Comparison of ENCODE assay signal across 8 mouse cellular contexts in genomic region chr8:112010997-112011815, GRCm38 (mm10). TPM values are rescaled to one million over a fixed set of nuclear protein-coding genes. Genes with fewer than 3 reads are reported as not detected.
DNase-seq lines count a peak whose midpoint lies in the region; ATAC-seq lines count a peak whose summit lies in the region.

Gene Kars (minus strand): TSS chr8:112011323.
Gene Terf2ip (plus strand): TSS chr8:112011398.

- H3K36me3 ChIP-seq in heart, embryonic 13.5 days: peaks cover 31% of the 10 kb centered on the region
- peaks cover 36% of the 10 kb centered on the region for H3K36me3 ChIP-seq in liver, embryonic 12.5 days
- H3K36me3 ChIP-seq in stomach, embryonic 15.5 days: peaks cover 5% of the 10 kb centered on the region; the same call in 1 of the 2 replicates

- H3K9ac ChIP-seq in heart, embryonic 13.5 days: peak within 1 kb of the TSS; percentile 89
- peak within 1 kb of the TSS; percentile 91 for H3K9ac ChIP-seq in liver, embryonic 12.5 days
- peak within 1 kb of the TSS; percentile 74 for H3K9ac ChIP-seq in stomach, embryonic 15.5 days

- H3K27ac ChIP-seq in brown adipose tissue, adult 24 weeks (replicated peaks; ENCODE audit: low read depth, low read length): peak within 1 kb of the TSS; percentile 66
- H3K27ac ChIP-seq in heart, embryonic 13.5 days (replicated peaks): peak within 1 kb of the TSS; percentile 84
- H3K27ac ChIP-seq in liver, embryonic 12.5 days: peak within 1 kb of the TSS; percentile 90
- H3K27ac ChIP-seq in stomach, embryonic 15.5 days: peak within 1 kb of the TSS; percentile 85

- peak; percentile 96 for DNase-seq in CD4-positive, CD25-positive, alpha-beta regulatory T cell, adult 2 months (ENCODE audit: low read depth, low spot score)
- peak; percentile 28 for DNase-seq in fat pad, adult 2 months (ENCODE audit: extremely low read depth, low read depth, low spot score)
- DNase-seq in kidney, postnatal 10 days: peak; percentile 96
- peak; percentile 88 to 90 for DNase-seq in natural killer cell, adult 2 months (ENCODE audit: low spot score in 2 of 2)

- under 1% methylated on average over 61 of the region's 61 CpGs for WGBS in heart, embryonic 13.5 days
- under 1% methylated on average over 61 of the region's 61 CpGs for WGBS in liver, embryonic 12.5 days (ENCODE audit: insufficient replicate concordance)
- under 1% methylated on average over 61 of the region's 61 CpGs for WGBS in stomach, embryonic 15.5 days

- H3K4me3 ChIP-seq in brown adipose tissue, adult 24 weeks (ENCODE audit: insufficient read depth, low read depth, low read length): peak within 1 kb of the TSS; percentile 91
- H3K4me3 ChIP-seq in heart, embryonic 13.5 days: peak within 1 kb of the TSS; percentile 84
- peak within 1 kb of the TSS; percentile 89 for H3K4me3 ChIP-seq in liver, embryonic 12.5 days
- peak within 1 kb of the TSS; percentile 84 for H3K4me3 ChIP-seq in stomach, embryonic 15.5 days (replicated peaks)

- peak; percentile 88 for ATAC-seq in heart, embryonic 13.5 days (ENCODE audit: extremely low read depth, insufficient number of reproducible peaks, low FRiP score, low TSS enrichment)
- ATAC-seq in liver, embryonic 12.5 days: peak; percentile 90
- peak; percentile 90 for ATAC-seq in stomach, embryonic 15.5 days (ENCODE audit: insufficient read depth, low FRiP score, low read depth)

- H3K9me3 ChIP-seq in heart, embryonic 13.5 days: no peaks in the 10 kb centered on the region
- H3K9me3 ChIP-seq in liver, embryonic 12.5 days (replicated peaks): no peaks in the 10 kb centered on the region
- H3K9me3 ChIP-seq in stomach, embryonic 15.5 days: no peaks in the 10 kb centered on the region

- no peaks in the 10 kb centered on the region for H3K27me3 ChIP-seq in heart, embryonic 13.5 days (replicated peaks)
- no peaks in the 10 kb centered on the region for H3K27me3 ChIP-seq in liver, embryonic 12.5 days (replicated peaks)
- H3K27me3 ChIP-seq in stomach, embryonic 15.5 days (replicated peaks): no peaks in the 10 kb centered on the region

- peak within 1 kb of the TSS; percentile 77 for H3K4me2 ChIP-seq in heart, embryonic 13.5 days
- H3K4me2 ChIP-seq in liver, embryonic 12.5 days: peak within 1 kb of the TSS; percentile 96
- H3K4me2 ChIP-seq in stomach, embryonic 15.5 days: peak within 1 kb of the TSS; percentile 85

- H3K4me1 ChIP-seq in brown adipose tissue, adult 24 weeks (ENCODE audit: control insufficient read depth, insufficient read depth, insufficient read length, low read length): peaks cover 8% of the 10 kb centered on the region
- H3K4me1 ChIP-seq in heart, embryonic 13.5 days: peaks cover 27% of the 10 kb centered on the region
- H3K4me1 ChIP-seq in liver, embryonic 12.5 days: peaks cover 47% of the 10 kb centered on the region
- H3K4me1 ChIP-seq in stomach, embryonic 15.5 days: peaks cover 10% of the 10 kb centered on the region; the same call in 1 of the 2 replicates

RNA-seq across cellular contexts. Expression of gene Kars, which starts in this region (rescaled TPM):
- polyA plus RNA-seq in brown adipose tissue, adult 24 weeks (2012; ENCODE audit: insufficient read depth, insufficient read length, missing spikeins): 62.3 and 65.6 TPM in 2 replicates
- polyA plus RNA-seq in heart, embryonic 13.5 days (2015; fragmentation: Nextera tagmentation; extraction: Ambion mirVana): 132 and 138 TPM in 2 replicates
- polyA plus RNA-seq in liver, embryonic 12.5 days (2016; fragmentation: Nextera tagmentation; extraction: Ambion mirVana): 162 and 163 TPM in 2 replicates
- 166 and 185 TPM in 2 replicates for polyA plus RNA-seq in stomach, embryonic 15.5 days (2015; fragmentation: Nextera tagmentation; extraction: Ambion mirVana)

RNA-seq across cellular contexts. Expression of gene Terf2ip, which starts in this region (rescaled TPM):
- polyA plus RNA-seq in brown adipose tissue, adult 24 weeks (2012; ENCODE audit: insufficient read depth, insufficient read length, missing spikeins): 6.3 and 8.0 TPM in 2 replicates
- polyA plus RNA-seq in heart, embryonic 13.5 days (2015; fragmentation: Nextera tagmentation; extraction: Ambion mirVana): 17.2 and 17.4 TPM in 2 replicates
- polyA plus RNA-seq in liver, embryonic 12.5 days (2016; fragmentation: Nextera tagmentation; extraction: Ambion mirVana): 9.8 and 10.8 TPM in 2 replicates
- polyA plus RNA-seq in stomach, embryonic 15.5 days (2015; fragmentation: Nextera tagmentation; extraction: Ambion mirVana): 22.2 and 23.1 TPM in 2 replicates

Comparison
In these comparisons a context has a peak if more than half of its experiments do, and no peak if none do; other contexts are left out.
1. Peak in every context shown above with its lines: DNase-seq, ATAC-seq, H3K4me3 ChIP-seq and H3K27ac ChIP-seq.
2. DNase-seq: peak in every context shown above with its lines; median percentile 96 in CD4-positive, CD25-positive, alpha-beta regulatory T cell, adult 2 months; 96 in kidney, postnatal 10 days; 89 in natural killer cell, adult 2 months; 28 in fat pad, adult 2 months.